Mouse (Mus musculus) spleen, postnatal 36 days (tissue): ENCODE measurements at regions not wholly inside any gene's neighbourhood (a gene's known extent, or its start where the extent isn't known, plus 50 kb on each side); places are given as distances from the start of the nearest gene placed in this dataset.

Experiments
- DNase-seq, 2 experiments: peaks; one replicate each; pipeline ENCODE4 v3.0.0; 2022; ENCODE audit warnings: low spot score in 2 of 2, mixed read lengths in 1 of 2

DNA sequence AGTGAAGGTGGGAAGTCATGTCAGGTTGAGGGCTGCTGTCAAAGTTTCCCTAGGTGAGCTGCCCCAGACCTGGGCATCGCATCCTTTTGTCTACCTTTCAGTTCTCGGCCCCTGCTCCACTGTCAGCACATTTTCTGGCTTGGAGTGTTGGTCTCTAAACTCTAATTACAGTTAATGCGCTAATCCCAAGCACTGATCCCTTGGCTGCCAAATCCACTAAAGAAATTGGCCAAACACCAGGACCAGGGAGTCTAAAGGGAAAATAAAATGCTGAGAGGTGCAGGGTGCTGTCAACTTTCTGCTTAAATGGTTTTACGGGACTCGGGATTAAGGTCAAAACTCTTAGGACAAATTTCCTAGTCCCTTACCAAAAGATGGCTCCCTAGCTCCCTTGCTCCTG, 450.3 kb upstream of the Adamts9 start:
- no peak for DNase-seq

DNA sequence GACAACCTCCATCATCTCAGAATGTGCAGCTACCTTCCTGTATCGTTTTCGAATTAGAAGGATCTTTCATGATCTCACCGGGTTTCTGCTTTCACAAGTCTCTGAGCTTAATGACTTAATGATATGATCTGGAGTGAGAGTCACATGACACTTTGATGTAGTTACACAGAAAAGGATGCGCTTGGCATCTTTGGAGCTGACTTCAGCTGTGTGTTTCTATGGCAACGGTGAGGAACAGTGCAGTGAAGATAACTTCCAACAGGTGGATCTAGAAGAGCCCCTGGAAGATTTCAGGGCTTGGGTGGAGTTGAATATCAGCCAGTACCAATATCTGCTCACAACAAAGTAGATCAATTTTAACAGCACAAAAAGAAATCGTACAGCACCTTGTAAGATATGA, 449.1 kb upstream of the Adamts9 start:
- no peak for DNase-seq

DNA sequence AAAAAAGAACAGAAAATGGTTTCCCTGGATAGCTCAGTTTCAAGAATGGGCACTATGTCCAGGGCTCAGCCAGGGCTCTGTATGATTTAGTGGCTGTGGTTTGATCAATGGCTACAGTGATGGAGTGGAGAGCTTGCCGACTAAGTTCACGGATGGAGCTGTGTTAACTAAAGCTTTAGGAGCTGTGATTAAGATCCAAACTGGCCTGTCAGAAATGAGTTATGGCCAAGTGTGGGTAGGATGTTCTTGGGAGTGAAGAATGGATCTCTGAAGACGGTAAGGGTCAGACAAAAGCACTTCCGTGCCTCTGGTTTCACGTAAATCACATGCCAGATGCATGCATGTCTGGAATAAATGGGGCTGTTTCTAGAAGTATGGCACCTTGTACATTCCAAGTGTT, 447.9 kb upstream of the Adamts9 start:
- DNase-seq: no peak

DNA sequence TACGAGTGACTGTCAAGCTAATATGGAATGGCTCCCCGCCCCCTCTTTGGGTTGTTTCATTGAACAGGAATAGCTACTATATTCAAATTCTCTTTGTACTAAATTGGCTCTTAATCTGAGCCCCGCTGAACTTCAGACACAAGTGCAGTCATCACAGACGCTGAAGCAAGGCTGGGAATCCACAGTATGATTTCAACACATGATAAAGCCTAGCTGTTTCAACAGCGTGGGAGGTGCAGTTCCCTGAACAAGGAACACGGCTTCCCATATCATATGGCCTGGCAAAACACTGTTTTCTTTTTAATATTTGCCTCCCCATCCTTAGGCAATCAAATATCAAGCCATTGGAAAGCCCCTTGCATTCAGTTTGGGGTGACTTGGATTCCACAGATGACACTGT, 428.0 kb upstream of the Adamts9 start:
- no peak for DNase-seq

DNA sequence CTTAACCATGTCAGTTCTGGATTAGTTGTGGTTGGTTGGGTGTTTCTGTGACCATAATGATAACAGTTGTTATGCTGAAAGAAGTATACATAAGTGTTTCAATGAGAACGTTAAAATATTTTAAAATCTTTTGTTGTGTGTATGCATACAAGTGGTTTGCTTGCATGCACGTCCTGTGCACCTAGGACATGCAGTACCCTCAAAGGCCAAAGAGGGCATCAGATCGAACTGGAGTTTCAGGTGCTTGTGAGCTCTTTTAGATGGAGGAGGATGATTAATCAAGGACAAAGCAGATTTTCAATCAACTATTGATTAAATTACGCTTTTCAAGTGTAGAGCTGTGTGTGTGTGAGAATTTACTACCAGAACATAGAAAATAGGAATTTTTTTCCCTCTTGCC, 420.6 kb upstream of the Adamts9 start:
- no peak for DNase-seq

DNA sequence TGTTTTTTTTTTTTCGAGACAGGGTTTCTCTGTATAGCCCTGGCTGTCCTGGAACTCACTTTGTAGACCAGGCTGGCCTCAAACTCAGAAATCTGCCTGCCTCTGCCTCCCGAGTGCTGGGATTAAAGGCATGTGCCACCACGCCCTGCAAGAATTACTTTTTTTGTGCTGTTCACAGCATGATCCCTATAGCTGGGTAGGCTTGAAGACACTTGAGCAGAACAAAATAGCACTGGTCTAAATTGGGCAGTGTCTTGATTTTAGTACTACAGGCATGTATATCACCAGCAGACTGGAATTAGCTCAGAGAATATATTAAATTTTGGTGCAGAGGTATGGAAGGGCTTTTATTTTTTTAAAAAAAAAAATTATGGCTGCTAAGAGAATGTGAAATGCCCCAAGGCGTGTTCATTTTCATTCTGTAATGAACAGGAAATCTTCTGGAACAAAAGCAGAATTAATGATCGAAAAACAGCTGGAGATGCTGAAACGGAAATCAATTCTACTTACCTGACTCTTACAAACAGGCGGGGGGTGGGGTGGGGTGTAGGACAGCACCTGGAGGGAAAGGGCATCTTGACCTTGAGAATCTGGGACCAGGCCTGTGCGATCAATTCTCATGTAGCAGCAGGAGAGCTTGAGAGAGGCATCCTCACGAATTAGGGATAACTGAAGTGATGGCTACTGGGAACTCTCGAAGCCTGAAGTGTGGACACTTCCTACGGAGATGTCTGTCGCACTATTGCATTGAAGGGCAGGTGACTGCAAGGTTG, 410.2 kb upstream of the Adamts9 start:
- no peak for DNase-seq

DNA sequence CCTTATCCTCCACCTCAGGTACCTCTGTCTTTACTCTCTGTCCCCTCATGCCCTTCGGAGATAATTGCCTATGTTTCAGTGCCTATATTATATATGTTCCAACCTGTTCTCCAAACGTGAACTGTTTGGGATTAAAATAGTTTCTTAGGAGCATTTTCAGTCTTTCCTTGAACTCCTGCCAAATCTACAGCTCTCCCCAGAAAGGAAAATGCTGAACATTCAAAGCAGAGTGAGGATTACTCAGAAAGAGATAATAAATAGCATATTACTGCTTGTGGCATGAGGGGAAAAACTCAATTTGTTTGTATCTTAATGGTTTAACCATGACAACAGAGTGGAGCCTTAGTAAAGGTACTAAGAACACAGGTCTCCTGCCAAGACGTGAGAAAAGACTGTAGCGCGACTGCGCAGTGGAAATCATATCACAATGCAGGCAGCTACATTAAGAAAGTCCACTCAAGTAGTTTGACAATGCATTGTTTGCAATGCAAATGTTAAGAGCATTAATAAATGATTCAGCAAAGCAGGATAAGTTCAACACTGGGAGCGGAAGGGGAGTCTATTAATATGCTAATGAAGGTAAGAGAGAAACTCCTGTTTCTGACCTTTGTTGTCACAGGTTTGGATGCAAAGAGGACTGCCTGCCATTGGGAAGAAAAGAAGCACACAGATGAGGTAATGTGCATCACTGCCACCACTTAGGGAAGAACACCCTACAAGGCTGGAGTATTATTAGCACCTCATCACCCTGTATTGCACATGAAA, 406.8 kb upstream of the Adamts9 start:
- no peak for DNase-seq

DNA sequence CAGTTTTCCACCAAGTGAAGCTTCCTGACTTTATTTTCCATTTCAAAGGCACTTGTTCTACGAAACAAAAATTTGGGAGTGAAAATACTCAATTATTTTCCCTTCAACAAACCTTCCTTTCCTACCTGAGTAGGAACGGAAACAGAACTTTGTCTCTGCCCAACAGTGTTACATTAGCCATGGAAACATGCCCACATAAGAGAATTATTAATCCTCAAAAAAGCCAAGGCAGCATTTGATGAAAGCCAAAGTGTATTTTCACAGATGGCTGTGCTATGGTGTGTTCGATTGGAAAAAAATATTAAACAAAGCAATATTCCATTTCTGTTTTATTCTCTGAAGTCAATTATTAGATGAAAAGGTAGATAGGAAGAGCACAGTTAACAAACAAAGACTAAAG, 404.8 kb upstream of the Adamts9 start:
- no peak for DNase-seq

DNA sequence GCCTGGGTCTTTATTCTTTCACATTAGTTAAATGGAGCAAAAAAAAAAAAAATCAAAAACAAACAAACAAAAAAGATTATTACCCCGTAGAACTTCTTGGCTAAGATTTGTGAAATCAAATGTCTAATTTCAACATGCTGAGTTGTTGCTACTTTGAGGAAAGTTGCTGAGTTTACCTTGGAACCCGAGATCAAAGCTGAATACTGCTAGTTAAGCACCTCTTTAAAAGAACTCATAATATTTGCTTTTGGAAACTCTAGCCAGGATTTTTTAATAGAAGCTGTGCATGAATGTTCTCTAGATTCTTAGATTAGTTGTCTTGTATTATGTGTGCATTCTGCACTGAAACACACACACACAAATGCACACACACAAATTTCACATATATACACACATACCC, 385.4 kb upstream of the Adamts9 start:
- DNase-seq: no peak

DNA sequence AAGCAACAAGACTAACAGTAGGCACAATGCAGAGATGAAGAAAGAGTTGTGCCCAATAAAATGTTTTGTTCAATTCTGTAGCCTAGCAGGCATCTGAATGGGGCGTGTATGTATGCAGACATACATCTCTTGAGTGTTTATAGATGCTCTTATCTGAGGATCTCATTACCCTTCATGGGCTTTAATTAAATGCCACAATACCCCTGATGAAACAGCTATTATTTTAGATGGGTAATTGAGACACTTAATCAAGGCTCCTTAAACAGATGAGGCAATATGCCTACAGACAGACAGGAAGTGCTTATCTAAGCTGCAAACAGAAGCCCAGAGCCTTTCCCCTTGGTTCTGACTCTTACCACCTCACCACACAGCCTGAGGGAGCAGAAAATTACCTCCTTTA, 384.6 kb upstream of the Adamts9 start:
- DNase-seq: no peak

DNA sequence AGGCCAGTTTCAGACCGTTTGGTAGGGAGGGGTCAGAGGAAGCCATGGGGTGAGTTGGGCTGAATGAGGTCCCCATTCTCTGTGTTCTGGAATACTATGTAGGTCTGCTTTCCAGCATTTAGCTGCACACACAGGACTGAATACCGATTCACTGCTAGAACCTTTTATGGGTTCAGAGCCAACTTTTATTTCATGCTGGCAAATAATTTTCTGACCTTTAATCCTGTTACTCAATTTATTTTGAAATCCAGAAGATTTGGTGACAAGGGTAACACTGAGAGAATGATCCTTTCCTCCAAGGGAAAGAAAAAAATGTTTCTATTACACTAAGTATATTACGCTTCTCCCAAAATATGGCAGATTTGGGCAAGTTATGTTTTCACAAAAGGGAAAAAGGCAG, 380.6 kb upstream of the Adamts9 start:
- no peak for DNase-seq

DNA sequence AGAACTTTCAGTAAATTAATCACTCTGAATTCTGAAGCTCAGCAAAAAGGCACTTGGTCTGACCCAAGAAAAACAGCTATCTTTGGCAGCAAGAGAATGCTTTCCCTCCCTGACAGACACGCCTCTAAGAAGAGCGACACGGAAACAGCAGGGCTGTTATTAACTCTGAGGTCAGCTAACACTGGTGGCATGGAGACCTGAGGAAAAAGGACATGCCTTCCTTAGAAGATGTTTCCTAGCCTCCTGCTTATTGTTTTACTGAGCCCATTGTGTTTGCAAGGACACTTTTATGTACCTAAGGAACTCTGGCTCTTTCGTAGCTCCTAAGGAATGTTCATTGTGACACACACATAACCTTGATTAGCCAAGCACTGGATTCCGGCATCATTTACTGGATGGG, 371.3 kb upstream of the Adamts9 start:
- DNase-seq: no peak

DNA sequence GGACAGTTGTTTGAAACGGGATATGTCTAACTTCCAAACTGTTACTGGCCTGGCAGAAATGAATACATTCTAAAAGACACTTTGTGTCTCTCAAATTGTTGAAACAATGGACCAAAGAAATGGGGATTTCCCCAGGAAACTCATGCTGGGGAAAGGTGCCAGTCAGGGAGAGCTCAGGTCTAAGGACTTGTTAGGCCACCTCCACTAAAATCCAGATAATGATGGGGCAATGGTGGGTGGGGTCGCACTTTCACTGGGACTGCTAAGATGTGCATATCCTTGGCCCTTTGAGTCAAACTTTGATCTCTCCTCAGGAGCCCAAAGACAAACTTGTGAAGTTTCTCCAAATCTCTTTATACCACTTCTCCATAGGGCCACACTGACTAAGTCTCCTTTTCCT, 361.9 kb upstream of the Adamts9 start:
- DNase-seq: no peak

DNA sequence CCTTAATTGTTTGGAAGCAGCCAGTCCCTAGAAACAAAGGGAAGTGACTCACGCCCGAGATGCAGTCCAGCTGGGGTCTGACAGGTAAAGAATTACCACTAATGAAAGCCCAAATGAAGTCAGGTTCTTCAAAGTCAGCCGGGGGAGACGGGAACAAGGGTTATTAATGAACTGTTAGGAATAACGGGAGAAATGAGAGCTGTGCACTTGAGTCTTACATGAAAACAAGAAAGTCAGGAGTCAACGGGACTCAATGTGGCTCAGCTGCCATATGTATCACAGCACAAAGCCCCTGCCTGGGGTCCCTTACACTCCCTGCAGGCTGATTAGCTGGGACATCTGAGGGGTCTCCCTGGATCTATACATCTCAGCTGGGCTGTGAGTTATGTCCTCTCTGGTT, 354.7 kb upstream of the Adamts9 start:
- DNase-seq: no peak

DNA sequence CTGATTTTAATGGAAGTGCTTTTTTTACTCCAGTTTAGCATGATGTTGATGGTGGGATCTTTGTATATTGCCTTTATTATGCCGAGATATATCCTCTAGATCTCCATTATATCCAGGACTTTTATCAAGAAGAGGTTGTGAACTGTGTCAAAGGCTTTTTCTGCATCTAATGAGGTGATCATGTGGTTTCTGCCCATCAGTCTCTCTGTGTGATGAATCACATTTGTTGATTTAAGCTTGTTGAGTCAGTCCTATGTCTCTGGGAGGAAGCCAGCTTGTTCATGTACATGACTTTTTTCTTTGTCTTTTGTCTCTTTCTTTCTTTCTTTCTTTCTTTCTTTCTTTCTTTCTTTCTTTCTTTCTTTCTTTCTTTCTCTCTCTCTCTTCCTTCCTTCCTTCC, 348.4 kb upstream of the Adamts9 start:
- DNase-seq: no peak

DNA sequence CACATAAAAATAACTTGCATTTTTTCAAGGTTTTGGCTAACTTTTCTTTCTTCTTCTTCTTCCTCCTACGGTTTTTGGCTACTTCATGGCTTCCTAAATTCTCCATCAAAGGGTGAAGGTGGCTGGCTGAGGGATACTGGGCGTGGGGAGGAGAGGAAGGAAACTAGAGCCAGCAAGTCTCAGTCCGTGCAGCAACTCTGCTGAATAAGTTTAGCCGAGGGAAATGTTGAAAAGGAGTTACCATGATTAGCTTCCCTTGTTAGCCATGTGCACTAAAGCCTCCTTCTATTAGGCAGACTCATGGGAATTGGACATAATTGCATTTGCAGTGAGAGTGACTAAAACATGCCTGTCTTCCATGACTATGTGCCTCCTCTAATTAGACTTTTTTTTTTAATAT, 345.1 kb upstream of the Adamts9 start:
- no peak for DNase-seq

DNA sequence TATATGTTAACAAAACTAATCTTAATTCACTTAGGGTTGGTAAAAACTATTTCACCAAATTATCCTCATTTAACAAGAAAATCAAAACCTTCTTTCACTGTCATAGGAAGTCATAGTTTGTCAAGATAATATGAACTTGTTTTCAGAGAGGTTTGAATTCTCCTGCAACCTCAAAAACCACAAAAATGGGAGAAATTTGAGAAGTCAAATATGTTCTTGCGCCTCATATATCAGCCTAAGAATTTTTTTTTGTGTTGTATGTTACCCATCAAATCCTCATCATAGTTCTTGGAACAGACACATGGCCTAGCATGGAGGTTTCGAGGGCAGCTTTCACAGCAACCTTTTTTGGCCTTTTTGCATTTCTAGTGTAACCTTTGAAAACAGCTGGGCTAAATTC, 342.5 kb upstream of the Adamts9 start:
- DNase-seq: no peak

DNA sequence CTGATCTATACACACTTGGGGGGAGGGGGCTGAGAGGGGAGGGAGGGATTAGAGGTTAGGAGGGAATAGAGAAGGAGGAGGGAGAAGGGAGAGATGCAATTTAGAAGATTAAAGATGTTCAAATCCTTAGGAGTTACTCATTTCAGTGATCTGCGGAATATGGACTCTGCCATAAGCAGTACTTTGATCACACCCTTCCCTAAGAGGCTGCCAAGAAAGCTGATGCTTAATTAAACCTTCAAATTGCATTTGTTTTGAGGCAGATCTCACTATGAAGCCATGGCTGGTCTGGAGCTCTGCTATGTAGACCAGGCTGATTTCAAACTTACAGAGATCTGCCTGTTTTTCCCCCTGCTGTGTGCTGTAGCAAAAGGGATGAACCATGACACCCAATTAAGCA, 338.2 kb upstream of the Adamts9 start:
- no peak for DNase-seq

DNA sequence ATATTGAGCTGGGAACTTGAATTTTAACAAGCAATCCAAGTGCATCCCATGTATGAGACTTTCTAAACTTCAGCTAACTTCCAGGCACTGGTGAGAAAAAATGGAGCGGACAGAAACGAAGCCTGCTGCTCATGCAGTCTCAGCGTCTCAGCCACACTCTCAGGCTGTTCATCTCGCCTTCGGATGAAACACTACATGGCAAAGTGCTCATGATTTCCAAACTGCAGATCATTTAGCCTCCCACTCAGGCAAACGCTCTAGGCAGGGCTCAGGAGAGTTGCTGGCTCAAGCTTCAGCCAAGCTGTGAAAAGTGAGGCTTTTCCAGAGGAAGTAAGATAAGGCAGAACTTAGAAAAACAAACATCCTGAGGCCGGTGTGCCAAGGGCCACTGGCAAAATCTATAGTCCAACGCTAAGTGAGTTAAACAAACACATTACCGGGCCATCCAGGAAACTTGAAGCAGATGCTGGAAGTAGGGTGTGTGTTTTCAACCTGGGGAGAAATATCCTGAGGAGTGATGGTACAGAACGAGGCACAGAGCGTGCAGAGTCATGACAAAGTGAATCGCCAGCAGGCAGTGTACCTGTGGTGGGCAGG, 330.7 kb upstream of the Adamts9 start:
- no peak for DNase-seq

DNA sequence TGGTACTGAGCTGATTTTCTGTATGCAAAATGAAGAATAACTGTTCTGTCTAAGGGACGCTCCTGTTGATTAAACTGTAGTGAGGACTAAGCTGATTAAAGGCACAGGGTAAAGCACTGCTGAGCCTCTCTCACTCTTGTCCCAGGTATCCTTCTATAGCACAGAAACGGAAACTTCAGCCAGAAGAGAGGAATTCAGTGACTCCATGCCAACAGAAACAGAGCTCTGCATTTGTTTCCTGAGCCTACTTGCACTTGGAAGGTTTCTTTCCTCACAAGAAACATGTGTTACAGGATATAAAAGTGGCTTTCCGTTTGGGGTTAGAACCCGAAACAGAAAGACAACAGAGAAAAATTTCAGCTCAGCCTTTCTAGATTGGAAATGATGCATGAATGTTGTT, 328.9 kb upstream of the Adamts9 start:
- no peak for DNase-seq

DNA sequence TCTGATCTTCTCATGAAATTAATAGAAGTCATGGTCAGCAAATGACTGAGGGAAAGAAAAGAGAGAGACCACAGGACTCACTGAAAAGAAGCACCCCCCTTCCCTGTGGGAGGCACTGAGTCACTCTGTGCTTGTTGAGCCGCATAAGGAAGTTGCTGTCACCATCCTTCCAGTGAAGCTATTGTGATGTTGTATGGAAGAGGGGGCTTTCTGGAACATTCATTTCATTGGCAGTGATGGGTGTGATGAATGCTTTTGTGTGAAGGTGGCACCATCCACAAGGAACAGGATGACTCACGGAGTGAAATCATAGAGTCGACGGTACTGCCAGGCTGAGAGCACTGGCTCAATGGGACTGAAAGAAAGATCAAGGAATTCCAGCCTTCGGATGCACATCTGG, 323.5 kb upstream of the Adamts9 start:
- DNase-seq: no peak

DNA sequence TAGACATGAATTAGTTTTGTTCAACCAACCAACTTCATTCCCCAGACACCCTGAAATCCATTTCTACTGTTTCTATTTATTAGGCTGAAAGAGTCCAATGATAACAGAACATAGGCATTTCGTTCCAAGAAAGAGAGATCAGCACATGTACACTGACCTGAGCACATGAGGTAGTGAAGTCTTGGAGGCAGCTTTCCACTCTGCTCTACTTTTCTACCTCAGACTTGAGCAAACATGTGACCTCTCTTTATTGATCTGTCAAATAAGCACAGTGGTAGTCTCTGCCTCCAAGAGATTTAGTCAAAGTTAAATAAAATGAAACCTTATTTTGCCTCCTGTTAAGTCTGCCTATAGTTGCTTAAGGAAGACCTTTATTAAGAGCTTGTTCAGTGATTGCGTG, 321.9 kb upstream of the Adamts9 start:
- DNase-seq: no peak

DNA sequence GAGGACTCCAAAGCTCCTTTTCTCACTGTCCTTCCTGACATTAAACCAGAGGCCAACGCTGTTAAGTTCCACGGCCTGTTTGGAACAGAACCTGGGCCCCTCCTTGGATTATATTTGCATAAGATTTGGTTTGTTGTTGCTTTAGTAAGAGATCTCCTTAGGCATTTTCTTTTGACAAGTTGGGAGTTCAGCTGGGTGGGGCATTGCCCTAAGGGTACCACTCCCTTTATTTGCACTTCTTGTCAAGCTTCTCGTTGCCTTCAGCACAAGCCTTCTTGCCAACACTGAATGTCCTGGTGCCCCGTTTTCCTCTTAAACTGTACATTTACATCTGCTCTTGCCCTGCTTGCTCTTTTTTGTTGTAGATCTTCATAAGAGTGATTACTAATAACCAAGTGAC, 317.5 kb upstream of the Adamts9 start:
- DNase-seq: no peak
